24 mouse cellular contexts compared by ENCODE assay signal in the genomic region with DNA sequence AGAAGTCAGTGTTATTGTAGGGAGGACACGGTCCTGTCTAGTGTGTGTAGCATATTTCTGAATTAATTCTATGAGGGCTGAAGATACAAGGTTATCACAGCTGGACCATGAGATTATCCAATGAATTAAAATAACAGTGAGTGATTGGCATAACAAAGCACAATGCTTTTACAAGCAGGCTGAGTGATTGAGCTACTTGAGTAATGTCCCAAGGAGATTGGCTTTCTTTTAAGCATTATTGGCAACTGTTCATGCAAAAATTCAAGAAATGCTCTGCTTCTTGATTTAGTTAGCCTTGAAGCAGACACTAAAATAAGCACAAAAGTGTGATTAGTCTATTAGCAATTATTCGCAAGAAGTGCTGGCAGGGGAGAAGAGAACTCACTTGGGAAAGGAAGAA.
DNase-seq lines count a peak whose midpoint lies in the region; ATAC-seq lines count a peak whose summit lies in the region.
"Had no signal": no experiment of that assay in that cellular context is flagged by ENCODE, and none has a peak within 500 bp of the region (broad histone marks: within the 10 kb centered on the region; RNA-seq: fewer than 3 reads in every experiment).

No protein-coding gene starts in this region.

- 66% methylated on average over 2 of the region's 2 CpGs for WGBS in heart, embryonic 11.5 days (ENCODE audit: insufficient replicate concordance)

- H3K27me3 ChIP-seq in heart, embryonic 11.5 days (ENCODE audit: control insufficient read depth, insufficient read depth, low read length) = no peaks in the 10 kb centered on the region
- H3K27me3 ChIP-seq: CH12.LX; embryonic facial prominence, embryonic 12.5 days; forebrain, embryonic 15.5 days; Patski had no signal

- no peak overlapping the region for H3K9ac ChIP-seq in heart, embryonic 11.5 days (ENCODE audit: low read depth, low read length)
- H3K9ac ChIP-seq: embryonic facial prominence, embryonic 12.5 days; forebrain, embryonic 13.5 days; forebrain, embryonic 15.5 days; forebrain, postnatal 0 days had no signal

- no peaks in the 10 kb centered on the region for H3K4me1 ChIP-seq in heart, embryonic 11.5 days (ENCODE audit: control insufficient read depth, insufficient read depth, low read length)
- H3K4me1 ChIP-seq: embryonic facial prominence, embryonic 10.5 days; embryonic facial prominence, embryonic 12.5 days had no signal

- no peak overlapping the region for H3K4me3 ChIP-seq in heart, embryonic 11.5 days (ENCODE audit: low read depth, low read length)
- H3K4me3 ChIP-seq: embryonic facial prominence, embryonic 10.5 days; embryonic facial prominence, embryonic 12.5 days; forebrain, embryonic 13.5 days; forebrain, embryonic 15.5 days had no signal

- H3K36me3 ChIP-seq in heart, embryonic 11.5 days (ENCODE audit: control insufficient read depth, insufficient read depth, low read length) = no peaks in the 10 kb centered on the region
- H3K36me3 ChIP-seq: embryonic facial prominence, embryonic 10.5 days; embryonic facial prominence, embryonic 12.5 days; forebrain, embryonic 15.5 days had no signal

- H3K4me2 ChIP-seq in heart, embryonic 11.5 days = no peak overlapping the region
- H3K4me2 ChIP-seq: embryonic facial prominence, embryonic 12.5 days; forebrain, embryonic 13.5 days; forebrain, embryonic 15.5 days had no signal

- ATAC-seq in heart, embryonic 11.5 days (replicated peaks; ENCODE audit: insufficient number of reproducible peaks, low FRiP score, low TSS enrichment) = no peak
- ATAC-seq: activated CD4-positive, CD25-positive, alpha-beta regulatory T cell, adult 4 months; CD4-positive, CD25-positive, alpha-beta regulatory T cell, adult 4 months; forebrain, embryonic 13.5 days; forebrain, embryonic 15.5 days; forebrain, postnatal 0 days; Patski had no signal

- peak; percentile 17 for DNase-seq in ES-CJ7 (ENCODE audit: low read depth, low spot score)
- DNase-seq in R1 (ENCODE audit: low read depth, low spot score) = peak; percentile 52
- DNase-seq in adipocyte (ENCODE audit: low spot score) = peak; percentile 1
- no peak for DNase-seq in cerebellum, postnatal 14 days
- DNase-seq in adrenal gland, adult (ENCODE audit: inconsistent age in 2 of 2, low spot score in 1 of 2) = no peak
- no peak for DNase-seq in adrenal gland, adult 18-20 months (ENCODE audit: low spot score in 2 of 2)
- DNase-seq: adrenal gland, adult 2 months; adrenal gland, postnatal 10 days; adrenal gland, postnatal 25 days; B cell, adult 2 months; cerebellum, adult 18-20 months; cerebellum, adult 8-10 months; cerebellum, adult 9-11 months; cerebellum, postnatal 25 days; forebrain, postnatal 0 days had no signal

- H3K27ac ChIP-seq in heart, embryonic 11.5 days (ENCODE audit: low read depth, low read length) = no peak overlapping the region
- H3K27ac ChIP-seq: embryonic facial prominence, embryonic 10.5 days; embryonic facial prominence, embryonic 12.5 days; forebrain, embryonic 13.5 days; forebrain, embryonic 15.5 days had no signal

- H3K9me3 ChIP-seq in heart, embryonic 11.5 days (replicated peaks; ENCODE audit: control insufficient read depth, low read length) = no peaks in the 10 kb centered on the region
- H3K9me3 ChIP-seq: embryonic facial prominence, embryonic 10.5 days; embryonic facial prominence, embryonic 12.5 days; forebrain, embryonic 13.5 days; forebrain, embryonic 15.5 days had no signal

Comparison
In these comparisons a context has a peak if more than half of its experiments do, and no peak if none do; other contexts are left out.
1. DNase-seq: peak in ES-CJ7 (single experiment), R1 (single experiment) and adipocyte (single experiment); none in cerebellum, postnatal 14 days (0 of 2), adrenal gland, adult (0 of 2) and adrenal gland, adult 18-20 months (0 of 2).